Mouse (Mus musculus) intestine, embryonic 14.5 days (tissue): ENCODE data around the gene Pigb. TPM values are rescaled to one million over a fixed set of nuclear protein-coding genes. Genes with fewer than 3 reads are reported as not detected.

Source experiments
- ATAC-seq: fragments of 200-750 bp; cut with Nextera tagmentation; replicated peaks from 2 replicates; pipeline ENCODE4 v1.8.0; 2017; ENCODE audit warnings: low read depth, moderate number of reproducible peaks, moderate TSS enrichment, moderate library complexity; ENCODE audit not compliant: low FRiP score, low TSS enrichment
- DNase-seq: peaks from one replicate; pipeline ENCODE4 v3.0.0-alpha.2; 2018; ENCODE audit warnings: low spot score
- H3K27ac ChIP-seq: fragments of 300-500 bp; sonication (generic); 2 replicates; pipeline ENCODE4 v1.5.1; 2014; ENCODE audit warnings: low read depth, mild to moderate bottlenecking, control low read depth
- H3K27me3 ChIP-seq: fragments of 300-500 bp; sonication (generic); replicated peaks from 2 replicates; pipeline ENCODE4 v1.6.1; 2014; ENCODE audit warnings: low read length, control low read depth; ENCODE audit not compliant: control insufficient read depth, insufficient read depth
- H3K36me3 ChIP-seq: fragments of 300-500 bp; sonication (generic); 2 replicates; pipeline ENCODE4 v1.6.1; 2014; ENCODE audit warnings: low read length, control low read depth; ENCODE audit not compliant: control insufficient read depth, insufficient read depth
- H3K4me1 ChIP-seq: fragments of 300-500 bp; sonication (generic); replicated peaks from 2 replicates; pipeline ENCODE4 v1.6.1; 2014; ENCODE audit warnings: low read length, control low read depth, mixed read lengths; ENCODE audit not compliant: control insufficient read depth, insufficient read depth
- H3K4me2 ChIP-seq: fragments of 300-500 bp; sonication (generic); 2 replicates; pipeline ENCODE4 v1.6.1; 2014; ENCODE audit warnings: low read length
- H3K4me3 ChIP-seq: fragments of 300-500 bp; sonication (generic); 2 replicates; pipeline ENCODE4 v1.5.1; 2014; ENCODE audit warnings: low read depth, low read length, control low read depth, mixed read lengths
- H3K9ac ChIP-seq: fragments of 300-500 bp; sonication (generic); 2 replicates; pipeline ENCODE4 v1.6.1; 2014; ENCODE audit warnings: mild to moderate bottlenecking, low read length
- H3K9me3 ChIP-seq: fragments of 300-500 bp; sonication (generic); 2 replicates; pipeline ENCODE4 v1.6.1; 2016; ENCODE audit warnings: low read length, control low read depth; ENCODE audit not compliant: control insufficient read depth
- whole genome bisulfite sequencing: fragments of 180-500 bp; shearing (Covaris S2); extraction: QIAGEN DNeasy Blood & Tissue Kit; methylation state at CpG from one replicate; pipeline ENCODE4 v1.1.7; 2014; 5-methylcytosine and 5-hydroxymethylcytosine counted together
- polyA plus RNA-seq: library from polyadenylated mRNA; unstranded; fragments of >200 nt; fragmentation: Nextera tagmentation; extraction: Ambion mirVana; gene quantifications from 2 replicates; pipeline ENCODE4 v1.2.1, GENCODE M21; 2014

Gene Pigb
- polyA plus RNA-seq, 1 experiment from 2014 or later, result 19.6 TPM

DNA sequence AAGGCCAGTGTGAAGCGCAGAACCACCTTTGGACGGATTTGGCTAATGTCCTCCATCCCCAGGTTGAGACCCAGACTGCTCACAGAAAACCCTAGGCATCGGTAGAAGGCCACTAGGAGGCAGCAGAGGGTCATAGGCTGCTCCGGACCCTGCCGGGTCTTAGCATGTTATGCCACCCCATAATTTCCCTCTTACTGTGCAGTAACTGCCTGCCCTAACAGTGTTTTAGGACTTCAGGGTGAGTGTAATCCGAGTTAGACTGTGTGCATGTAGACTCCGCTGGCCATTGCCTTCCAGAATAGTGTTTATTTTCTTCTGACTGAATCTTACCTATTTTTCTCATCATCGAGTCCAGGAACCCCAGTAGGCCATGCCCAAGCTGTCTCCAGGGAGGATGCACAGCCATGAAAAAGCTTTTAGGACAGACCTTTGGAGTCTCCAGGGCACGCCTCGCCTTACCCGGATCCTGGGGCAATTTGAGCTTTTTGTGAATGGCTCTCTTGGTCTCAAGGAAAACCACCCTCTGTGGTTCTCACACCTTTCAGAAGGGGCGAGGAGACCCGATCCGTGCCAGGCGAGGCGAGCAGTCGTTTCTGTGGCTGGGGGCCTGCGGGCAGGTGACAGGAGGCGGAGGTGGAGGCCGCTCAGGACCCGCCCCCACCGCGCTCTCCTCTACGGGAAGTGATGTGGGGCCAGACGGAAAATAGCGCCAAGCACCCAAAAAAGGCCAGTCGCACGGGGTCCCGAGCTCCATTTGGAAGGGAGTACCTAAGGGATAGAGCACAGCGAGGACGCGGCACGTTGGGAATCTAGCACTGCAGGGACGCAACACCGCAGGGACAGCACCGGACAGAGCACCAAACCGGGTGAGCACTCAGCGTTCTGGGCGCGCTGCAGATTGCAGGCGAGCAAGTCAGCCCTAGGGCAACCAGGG is 4.2 kb upstream of the Pigb start, which contains the start of gene Rab27a:
Gene Rab27a (plus strand): TSS at position 709 of the 934 bp plus-strand sequence.
- H3K27me3 ChIP-seq, result no peaks in the 10 kb centered on the region
- H3K27ac ChIP-seq, result no peak within 1 kb of the TSS
- peak within 1 kb of the TSS; percentile 97 for H3K4me2 ChIP-seq
- under 1% methylated on average over 41 of the region's 41 CpGs for WGBS
- H3K9ac ChIP-seq, result peak within 1 kb of the TSS; percentile 51
- DNase-seq (peak; percentile 92), ATAC-seq (peak; percentile 67)
- H3K4me1 ChIP-seq, result peaks cover 14% of the 10 kb centered on the region
- H3K4me3 ChIP-seq, result peak within 1 kb of the TSS; percentile 46
- no peaks in the 10 kb centered on the region for H3K36me3 ChIP-seq
- no peaks in the 10 kb centered on the region for H3K9me3 ChIP-seq

DNA sequence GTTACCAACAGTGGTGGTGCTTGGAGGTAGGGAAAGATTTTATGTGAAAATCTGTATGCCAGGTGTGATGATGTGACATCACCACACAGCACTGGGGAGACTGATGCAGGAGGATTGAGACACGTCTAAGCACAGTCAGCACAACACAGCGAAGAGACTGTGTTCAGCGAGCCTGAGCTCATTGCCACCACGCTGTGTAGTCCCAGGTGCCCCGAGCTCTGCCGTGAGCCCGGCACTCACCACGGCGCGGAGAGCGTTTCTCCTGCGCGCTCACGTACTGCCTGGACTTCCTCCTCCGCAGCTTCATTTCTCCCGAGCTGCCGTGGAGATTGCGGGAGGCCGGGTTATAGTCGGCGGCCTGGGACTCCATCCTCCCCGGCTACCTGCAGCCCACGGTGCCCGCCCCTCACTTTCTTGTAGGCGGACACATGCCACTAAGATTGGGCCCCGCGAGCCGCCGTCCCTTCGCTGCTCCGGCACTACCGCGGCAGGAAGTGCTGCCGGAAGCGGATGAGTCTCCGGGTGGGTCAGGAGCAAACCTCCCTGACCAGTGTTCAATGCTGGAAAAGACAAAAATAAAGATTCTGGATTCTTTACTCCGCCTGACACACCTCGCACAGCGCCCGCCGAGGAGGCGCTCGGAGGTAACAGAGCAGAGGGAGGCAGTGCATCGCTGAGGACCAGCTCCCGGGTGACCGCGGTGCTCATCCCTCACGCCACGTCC is 794 bp downstream of the Pigb start:
- WGBS, result under 1% methylated on average over 49 of the region's 49 CpGs
- peak overlapping the region; percentile 96 for H3K4me3 ChIP-seq
- H3K4me1 ChIP-seq, result peaks cover 8% of the 10 kb centered on the region
- 0 out of 2 replicates have a peak, but pooled peaks cover 1% of the 10 kb centered on the region for H3K36me3 ChIP-seq
- no peaks in the 10 kb centered on the region for H3K27me3 ChIP-seq
- peak overlapping the region; percentile 84 for H3K9ac ChIP-seq
- H3K9me3 ChIP-seq, result no peaks in the 10 kb centered on the region
- H3K4me2 ChIP-seq, result peak overlapping the region; percentile 93
- peak; percentile 96 for DNase-seq
- peak overlapping the region; percentile 65 for H3K27ac ChIP-seq
- peak; percentile 84 for ATAC-seq

DNA sequence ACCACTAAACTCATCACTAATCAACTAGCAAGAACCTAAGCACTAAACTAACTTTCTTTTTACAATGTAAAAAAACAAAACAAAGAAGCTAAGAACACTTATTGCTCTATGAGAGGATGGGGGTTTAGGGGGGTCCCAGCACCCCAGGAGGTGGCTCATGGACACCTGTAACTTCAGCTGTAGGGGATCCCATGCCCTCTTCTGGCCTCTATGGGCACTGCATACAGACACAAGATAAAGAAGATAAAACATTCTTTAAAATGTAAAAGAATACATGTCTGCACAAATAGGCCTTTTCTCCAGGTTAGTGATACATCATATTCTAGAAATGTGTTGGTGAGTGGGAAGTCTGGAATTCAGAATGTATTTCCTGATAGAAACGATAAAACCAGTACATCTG is 6.8 kb downstream of the Pigb start:
- WGBS, result 100% methylated on average over 1 of the region's 1 CpGs
- no peak overlapping the region for H3K4me3 ChIP-seq
- H3K27me3 ChIP-seq, result no peaks in the 10 kb centered on the region
- H3K27ac ChIP-seq, result no peak overlapping the region
- no peak overlapping the region for H3K4me2 ChIP-seq
- DNase-seq, result no peak
- no peaks in the 10 kb centered on the region for H3K9me3 ChIP-seq
- H3K36me3 ChIP-seq, result peaks cover 38% of the 10 kb centered on the region
- no peak for ATAC-seq
- H3K9ac ChIP-seq, result no peak overlapping the region
- H3K4me1 ChIP-seq, result no peaks in the 10 kb centered on the region

DNA sequence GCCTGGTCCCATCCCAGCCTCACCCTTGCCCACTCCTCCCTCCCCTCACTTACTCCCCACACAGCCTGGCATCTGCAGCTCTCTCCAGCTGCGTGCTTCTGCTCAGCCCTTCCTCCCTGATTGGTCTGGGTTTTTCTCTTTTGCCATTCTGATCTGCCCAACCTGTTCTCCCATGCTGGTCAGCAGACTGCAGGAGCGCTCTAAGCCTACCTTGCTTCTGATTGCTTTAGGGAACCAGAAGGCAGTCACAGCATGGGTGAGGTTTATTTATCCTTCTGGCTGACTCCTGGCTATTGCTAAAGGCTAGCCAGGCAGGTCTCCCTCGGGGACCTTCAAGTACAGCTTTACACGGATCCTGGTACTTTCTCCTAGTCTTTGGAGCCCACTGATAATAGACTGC is 8.8 kb downstream of the Pigb start:
- Histone ChIP-seq H3K27me3 (no peaks in the 10 kb centered on the region), H3K4me1 (no peaks in the 10 kb centered on the region), H3K9ac (no peak overlapping the region), H3K27ac (no peak overlapping the region), H3K36me3 (peaks cover 38% of the 10 kb centered on the region), H3K4me3 (no peak overlapping the region), H3K4me2 (no peak overlapping the region), H3K9me3 (no peaks in the 10 kb centered on the region)
- DNase-seq, result no peak
- no peak for ATAC-seq
- WGBS, result 71% methylated on average over 4 of the region's 4 CpGs

DNA sequence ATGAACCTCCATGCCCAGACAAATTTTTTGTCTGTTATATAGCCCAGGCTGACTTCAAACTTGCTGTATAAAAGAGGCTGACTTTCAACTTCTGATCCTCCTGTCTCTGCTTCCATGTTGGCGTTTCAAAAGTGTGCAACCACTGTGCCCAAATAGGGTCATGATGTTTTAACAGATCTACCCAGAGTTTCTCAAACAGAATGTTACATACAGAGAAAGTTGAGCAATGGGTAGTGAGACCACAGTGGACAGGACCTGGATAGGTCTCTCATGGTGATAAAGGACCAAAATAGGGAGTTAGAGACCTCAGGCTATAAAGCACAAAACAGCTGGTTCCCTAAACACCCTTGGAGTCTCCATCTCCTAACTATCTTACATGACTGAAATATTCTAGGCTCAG is 9.7 kb downstream of the Pigb start:
- Histone ChIP-seq H3K27me3 (no peaks in the 10 kb centered on the region), H3K4me1 (no peaks in the 10 kb centered on the region), H3K9ac (no peak overlapping the region), H3K27ac (no peak overlapping the region), H3K4me2 (no peak overlapping the region), H3K4me3 (no peak overlapping the region), H3K36me3 (peaks cover 38% of the 10 kb centered on the region), H3K9me3 (no peaks in the 10 kb centered on the region)
- no peak for DNase-seq
- WGBS, result 94% methylated on average over 1 of the region's 1 CpGs
- ATAC-seq, result no peak

DNA sequence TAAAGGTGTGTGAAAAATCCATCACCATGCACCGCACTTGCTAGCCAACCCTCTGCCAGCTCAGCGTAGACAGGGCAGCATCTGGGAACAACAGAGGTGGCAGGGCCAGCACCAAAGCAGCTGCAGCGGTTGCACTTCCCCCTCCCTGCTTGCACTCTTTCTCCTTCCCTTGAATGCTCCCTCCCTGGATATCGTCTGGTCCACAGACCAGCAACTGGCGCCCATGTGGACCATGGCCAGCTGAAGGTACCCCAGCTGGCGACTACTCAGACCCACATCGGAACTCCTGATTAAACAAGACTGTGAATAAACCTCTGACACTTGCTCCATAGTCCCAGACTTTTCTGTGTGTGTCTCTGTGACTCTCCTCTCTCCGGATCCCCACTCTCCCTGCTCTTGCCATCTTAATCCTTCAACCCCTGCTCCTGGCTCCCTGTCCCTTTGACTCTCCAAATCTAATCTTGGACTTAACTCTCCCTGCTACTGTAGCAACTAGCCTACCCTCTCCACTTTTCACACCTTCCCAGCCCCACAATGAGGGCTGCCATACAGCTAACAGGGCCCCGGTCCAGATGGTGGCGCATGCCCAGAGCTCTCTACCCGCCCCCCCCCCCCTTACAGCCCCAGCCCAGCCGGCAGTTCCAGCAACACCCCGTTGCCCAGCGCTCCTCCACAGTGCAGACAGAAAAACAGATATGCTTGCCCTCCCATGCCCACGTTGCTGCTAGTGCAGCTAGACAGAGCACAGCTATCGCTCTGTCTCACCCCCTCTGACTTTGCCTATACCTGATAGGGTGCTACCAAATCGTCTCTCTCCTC is 14.2 kb downstream of the Pigb start:
- no peak for DNase-seq
- Histone ChIP-seq H3K27ac (no peak overlapping the region), H3K4me2 (0 out of 2 replicates have a peak overlapping the region, but pooled peaks have one; percentile 11), H3K27me3 (no peaks in the 10 kb centered on the region), H3K9me3 (no peaks in the 10 kb centered on the region), H3K36me3 (peaks cover 23% of the 10 kb centered on the region), H3K4me1 (no peaks in the 10 kb centered on the region), H3K9ac (0 out of 2 replicates have a peak overlapping the region, but pooled peaks have one; percentile 14), H3K4me3 (no peak overlapping the region)
- 21% methylated on average over 17 of the region's 17 CpGs for WGBS
- no peak for ATAC-seq

DNA sequence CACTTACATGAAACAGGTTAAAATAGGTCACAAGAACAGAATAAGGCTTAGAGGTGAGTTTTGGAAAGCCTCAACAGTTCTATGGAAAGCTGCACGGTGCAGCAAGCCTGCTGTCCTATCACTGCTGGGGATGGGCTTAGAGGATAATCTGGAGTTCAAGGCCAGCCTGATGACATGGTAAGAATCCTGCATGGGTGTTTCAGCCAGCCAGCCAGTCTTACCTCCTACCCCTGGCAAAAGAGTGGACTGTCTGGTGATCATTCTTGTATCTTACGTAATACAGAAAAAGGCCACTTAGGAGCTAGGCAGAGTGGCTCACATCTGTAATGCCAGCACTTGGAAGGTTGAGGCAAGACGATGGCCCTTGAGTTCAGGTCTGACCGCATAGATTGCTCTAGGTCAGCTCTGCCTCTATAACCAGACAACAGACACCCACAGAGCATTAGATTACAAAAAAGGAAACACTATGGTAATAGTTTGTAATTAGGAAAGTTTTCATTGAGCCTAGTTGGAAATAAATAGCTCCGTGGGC is 19.5 kb downstream of the Pigb start:
- H3K27me3 ChIP-seq, result no peaks in the 10 kb centered on the region
- no peaks in the 10 kb centered on the region for H3K9me3 ChIP-seq
- H3K4me3 ChIP-seq, result no peak overlapping the region
- no peaks in the 10 kb centered on the region for H3K4me1 ChIP-seq
- DNase-seq, result no peak
- no peak overlapping the region for H3K27ac ChIP-seq
- H3K36me3 ChIP-seq, result peaks cover 49% of the 10 kb centered on the region
- H3K9ac ChIP-seq, result no peak overlapping the region
- 94% methylated on average over 5 of the region's 5 CpGs for WGBS
- no peak overlapping the region for H3K4me2 ChIP-seq
- no peak for ATAC-seq

DNA sequence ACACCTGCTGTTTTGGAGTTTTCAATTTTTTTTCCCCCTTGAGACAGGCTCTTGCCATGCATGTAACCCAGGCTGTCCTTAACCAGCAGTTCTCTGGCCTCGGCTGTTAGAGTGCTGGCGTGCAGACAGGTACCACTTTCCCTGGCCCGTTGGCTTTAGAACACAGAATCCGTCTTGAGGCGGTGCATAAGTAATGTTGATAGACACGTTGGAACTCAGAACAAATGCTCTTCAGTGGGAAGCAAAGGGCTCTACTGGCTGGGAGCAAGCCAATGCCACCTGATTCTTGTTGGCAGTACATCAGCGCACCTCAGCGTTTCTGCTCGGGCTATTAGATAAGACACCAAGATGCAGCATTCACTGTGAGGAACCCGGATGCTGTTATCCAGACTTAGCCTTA is 20.3 kb downstream of the Pigb start:
- DNase-seq (no peak), ATAC-seq (no peak)
- H3K27me3 ChIP-seq, result no peaks in the 10 kb centered on the region
- no peaks in the 10 kb centered on the region for H3K4me1 ChIP-seq
- peaks cover 53% of the 10 kb centered on the region for H3K36me3 ChIP-seq
- H3K27ac ChIP-seq, result no peak overlapping the region
- no peaks in the 10 kb centered on the region for H3K9me3 ChIP-seq
- H3K9ac ChIP-seq, result no peak overlapping the region
- 95% methylated on average over 10 of the region's 10 CpGs for WGBS
- H3K4me2 ChIP-seq, result no peak overlapping the region
- no peak overlapping the region for H3K4me3 ChIP-seq
